Mouse (Mus musculus) frontal cortex, postnatal 36 days (tissue): ENCODE results near the gene Jade2.

Experiments
- DNase-seq, 2 experiments: peaks; one replicate each; pipeline ENCODE4 v3.0.0; 2022; ENCODE audit warnings: low spot score in 2 of 2

Jade2 gene

GRCm38 (mm10) chr11:51835598-51835997, 21.9 kb downstream of the Jade2 start:
- DNase-seq = no peak

GRCm38 (mm10) chr11:51834067-51834411, 23.4 kb downstream of the Jade2 start:
- DNase-seq = no peak

- no peak for DNase-seq
Measured at GRCm38 (mm10) chr11:51833393-51834066, 23.9 kb downstream of the Jade2 start.

- DNase-seq = no peak
Measured at GRCm38 (mm10) chr11:51832992-51833391, 24.5 kb downstream of the Jade2 start.

GRCm38 (mm10) chr11:51831962-51832909, 25.2 kb downstream of the Jade2 start:
- peak in 1 of 2 experiments; percentile 9 for DNase-seq

GRCm38 (mm10) chr11:51824867-51825424, 32.5 kb downstream of the Jade2 start:
- no peak for DNase-seq

GRCm38 (mm10) chr11:51823963-51824753, 33.3 kb downstream of the Jade2 start:
- DNase-seq = no peak

- no peak for DNase-seq
Measured at GRCm38 (mm10) chr11:51823271-51823670, 34.2 kb downstream of the Jade2 start.

GRCm38 (mm10) chr11:51822736-51823135, 34.7 kb downstream of the Jade2 start:
- no peak for DNase-seq

GRCm38 (mm10) chr11:51820861-51821260, 36.6 kb downstream of the Jade2 start:
- DNase-seq = peak; percentile 69 to 79

GRCm38 (mm10) chr11:51819964-51820363, 37.5 kb downstream of the Jade2 start:
- DNase-seq = peak in 1 of 2 experiments; percentile 30

GRCm38 (mm10) chr11:51818837-51819236, 38.6 kb downstream of the Jade2 start:
- DNase-seq = no peak

GRCm38 (mm10) chr11:51817756-51818155, 39.7 kb downstream of the Jade2 start:
- DNase-seq = peak; percentile 83 to 86

- no peak for DNase-seq
Measured at GRCm38 (mm10) chr11:51812022-51812546, 45.4 kb downstream of the Jade2 start.

GRCm38 (mm10) chr11:51811230-51811629, 46.2 kb downstream of the Jade2 start:
- DNase-seq = no peak

- DNase-seq = peak in 1 of 2 experiments; percentile 41
Measured at GRCm38 (mm10) chr11:51809632-51810224, 47.7 kb downstream of the Jade2 start.

GRCm38 (mm10) chr11:51807108-51807879, 50.2 kb downstream of the Jade2 start:
- DNase-seq = no peak

GRCm38 (mm10) chr11:51805221-51805981, 52.1 kb downstream of the Jade2 start:
- peak; percentile 55 to 79 for DNase-seq

GRCm38 (mm10) chr11:51800634-51801325, 56.7 kb downstream of the Jade2 start:
- DNase-seq = peak; percentile 45 to 78
